Mouse (Mus musculus): ENCODE data around the gene Cep57. TPM values are rescaled to one million over a fixed set of nuclear protein-coding genes. Genes with fewer than 3 reads are reported as not detected.

Gene Cep57
- 43.3 and 49.9 TPM in 2 replicates for total RNA-seq (2012; rRNA removed)

- H3K27ac ChIP-seq (ENCODE audit: insufficient read depth, low read depth, low read length, poor library complexity, severe bottlenecking) = peak within 1 kb of the TSS; percentile 90
- H3K4me3 ChIP-seq (ENCODE audit: insufficient read depth in 1 of 2, low read depth in 1 of 2, low read length in 2 of 2, poor library complexity in 1 of 2, severe bottlenecking in 1 of 2) = peak within 1 kb of the TSS; percentile 88 to 96
- peaks cover 3 to 5% of the 10 kb centered on the region in 2 experiments; a peak in 1 of 4 replicates for H3K4me1 ChIP-seq (ENCODE audit: control insufficient read depth in 2 of 2, insufficient read depth in 2 of 2, low read length in 2 of 2, poor library complexity in 1 of 2)
- no peaks in the 10 kb centered on the region for H3K9me3 ChIP-seq (ENCODE audit: control insufficient read depth, insufficient read depth, low read depth, low read length)
- H3K9ac ChIP-seq (ENCODE audit: insufficient read depth, low read depth, low read length, poor library complexity, severe bottlenecking) = peak within 1 kb of the TSS; percentile 97
- in situ Hi-C loops (cut with MboI; ENCODE audit: low sequenced_read_pairs in 2 of 2, unreplicated experiment in 2 of 2) = loop anchor here (25.0 kb wide), 2 partner anchors 985 to 1510 kb away; no protein-coding TSS in a partner anchor
- TF ChIP-seq ZNF384 (IDR thresholded peaks at IDR 0.05; ENCODE audit: low read depth, low read length) (no peak), MAFK (IDR thresholded peaks at IDR 0.05; ENCODE audit: insufficient read depth, low read depth, low read length) (no peak), CHD2 (IDR thresholded peaks at IDR 0.05; ENCODE audit: low read depth, low read length) (no peak; the same call in 1 of the 2 replicates), HCFC1 (IDR thresholded peaks at IDR 0.05; ENCODE audit: borderline replicate concordance, insufficient read depth, low read length) (no peak), ZC3H11A (IDR thresholded peaks at IDR 0.05; ENCODE audit: borderline replicate concordance, low read depth, low read length) (no peak)
- H3K36me3 ChIP-seq (ENCODE audit: control insufficient read depth, insufficient read depth, low read length, poor library complexity, severe bottlenecking) = peaks cover 14% of the 10 kb centered on the region
- peak; percentile 97 for DNase-seq (ENCODE audit: low read depth, low spot score)
Measured at GRCm38 (mm10) chr9:13826832-13827405, at the start of gene Cep57. Cep57 (minus strand) TSS chr9:13827107.

GRCm38 (mm10) chr9:13875340-13875739 lies 48.4 kb upstream of the Cep57 start:
- Histone ChIP-seq H3K4me3 (ENCODE audit: insufficient read depth in 1 of 2, low read depth in 1 of 2, low read length in 2 of 2, poor library complexity in 1 of 2, severe bottlenecking in 1 of 2) (no peak overlapping the region), H3K9me3 (ENCODE audit: control insufficient read depth, insufficient read depth, low read depth, low read length) (no peaks in the 10 kb centered on the region), H3K27ac (ENCODE audit: insufficient read depth, low read depth, low read length, poor library complexity, severe bottlenecking) (no peak overlapping the region), H3K36me3 (ENCODE audit: control insufficient read depth, insufficient read depth, low read length, poor library complexity, severe bottlenecking) (no peaks in the 10 kb centered on the region), H3K4me1 (ENCODE audit: control insufficient read depth in 2 of 2, insufficient read depth in 2 of 2, low read length in 2 of 2, poor library complexity in 1 of 2) (no peaks in the 10 kb centered on the region), H3K9ac (ENCODE audit: insufficient read depth, low read depth, low read length, poor library complexity, severe bottlenecking) (no peak overlapping the region)
- DNase-seq (ENCODE audit: low read depth, low spot score) = no peak
- no peak for TF ChIP-seq ZC3H11A (IDR thresholded peaks at IDR 0.05; ENCODE audit: borderline replicate concordance, low read depth, low read length)
- no peak for TF ChIP-seq MAFK (IDR thresholded peaks at IDR 0.05; ENCODE audit: insufficient read depth, low read depth, low read length)
- TF ChIP-seq HCFC1 (IDR thresholded peaks at IDR 0.05; ENCODE audit: borderline replicate concordance, insufficient read depth, low read length) = no peak
- no peak for TF ChIP-seq CHD2 (IDR thresholded peaks at IDR 0.05; ENCODE audit: low read depth, low read length)
- in situ Hi-C loops (cut with MboI; ENCODE audit: low sequenced_read_pairs in 2 of 2, unreplicated experiment in 2 of 2) = no loop called here

GRCm38 (mm10) chr9:13874359-13874758 lies 47.5 kb upstream of the Cep57 start:
- no peaks in the 10 kb centered on the region for H3K36me3 ChIP-seq (ENCODE audit: control insufficient read depth, insufficient read depth, low read length, poor library complexity, severe bottlenecking)
- no peak overlapping the region for H3K9ac ChIP-seq (ENCODE audit: insufficient read depth, low read depth, low read length, poor library complexity, severe bottlenecking)
- H3K4me3 ChIP-seq (ENCODE audit: insufficient read depth in 1 of 2, low read depth in 1 of 2, low read length in 2 of 2, poor library complexity in 1 of 2, severe bottlenecking in 1 of 2) = no peak overlapping the region
- no peaks in the 10 kb centered on the region for H3K4me1 ChIP-seq (ENCODE audit: control insufficient read depth in 2 of 2, insufficient read depth in 2 of 2, low read length in 2 of 2, poor library complexity in 1 of 2)
- peak; percentile 11 for DNase-seq (ENCODE audit: low read depth, low spot score)
- H3K9me3 ChIP-seq (ENCODE audit: control insufficient read depth, insufficient read depth, low read depth, low read length) = no peaks in the 10 kb centered on the region
- TF ChIP-seq HCFC1 (IDR thresholded peaks at IDR 0.05; ENCODE audit: borderline replicate concordance, insufficient read depth, low read length) (no peak), ZC3H11A (IDR thresholded peaks at IDR 0.05; ENCODE audit: borderline replicate concordance, low read depth, low read length) (no peak; the same call in 1 of the 2 replicates), MAFK (IDR thresholded peaks at IDR 0.05; ENCODE audit: insufficient read depth, low read depth, low read length) (no peak), CHD2 (IDR thresholded peaks at IDR 0.05; ENCODE audit: low read depth, low read length) (no peak), ZNF384 (IDR thresholded peaks at IDR 0.05; ENCODE audit: low read depth, low read length) (no peak)
- in situ Hi-C loops (cut with MboI; ENCODE audit: low sequenced_read_pairs in 2 of 2, unreplicated experiment in 2 of 2) = no loop called here
- H3K27ac ChIP-seq (ENCODE audit: insufficient read depth, low read depth, low read length, poor library complexity, severe bottlenecking) = no peak overlapping the region

- in situ Hi-C loops (cut with MboI; ENCODE audit: low sequenced_read_pairs in 2 of 2, unreplicated experiment in 2 of 2) = no loop called here
- no peak overlapping the region for H3K27ac ChIP-seq (ENCODE audit: insufficient read depth, low read depth, low read length, poor library complexity, severe bottlenecking)
- H3K4me1 ChIP-seq (ENCODE audit: control insufficient read depth in 2 of 2, insufficient read depth in 2 of 2, low read length in 2 of 2, poor library complexity in 1 of 2) = no peaks in the 10 kb centered on the region
- H3K9me3 ChIP-seq (ENCODE audit: control insufficient read depth, insufficient read depth, low read depth, low read length) = no peaks in the 10 kb centered on the region
- DNase-seq (ENCODE audit: low read depth, low spot score) = no peak
- no peaks in the 10 kb centered on the region for H3K36me3 ChIP-seq (ENCODE audit: control insufficient read depth, insufficient read depth, low read length, poor library complexity, severe bottlenecking)
- TF ChIP-seq ZC3H11A (IDR thresholded peaks at IDR 0.05; ENCODE audit: borderline replicate concordance, low read depth, low read length) (no peak), CHD2 (IDR thresholded peaks at IDR 0.05; ENCODE audit: low read depth, low read length) (no peak), HCFC1 (IDR thresholded peaks at IDR 0.05; ENCODE audit: borderline replicate concordance, insufficient read depth, low read length) (no peak), MAFK (IDR thresholded peaks at IDR 0.05; ENCODE audit: insufficient read depth, low read depth, low read length) (no peak), ZNF384 (IDR thresholded peaks at IDR 0.05; ENCODE audit: low read depth, low read length) (no peak)
- H3K4me3 ChIP-seq (ENCODE audit: insufficient read depth in 1 of 2, low read depth in 1 of 2, low read length in 2 of 2, poor library complexity in 1 of 2, severe bottlenecking in 1 of 2) = no peak overlapping the region
- H3K9ac ChIP-seq (ENCODE audit: insufficient read depth, low read depth, low read length, poor library complexity, severe bottlenecking) = no peak overlapping the region
Measured at GRCm38 (mm10) chr9:13871631-13872030, 44.7 kb upstream of the Cep57 start.
